Mouse (Mus musculus): ENCODE measurements around the gene Mettl23.
"Not testable (repeated sequence)": the region's sequence is repeated elsewhere in the genome, so short reads cannot be mapped to it uniquely, and the experiment has no call there.

The Mettl23 gene

GRCm38 (mm10) chr11:116847187-116848085, 4.4 kb downstream of the Mettl23 start:
- CTCF ChIA-PET = no interaction called here

DNA sequence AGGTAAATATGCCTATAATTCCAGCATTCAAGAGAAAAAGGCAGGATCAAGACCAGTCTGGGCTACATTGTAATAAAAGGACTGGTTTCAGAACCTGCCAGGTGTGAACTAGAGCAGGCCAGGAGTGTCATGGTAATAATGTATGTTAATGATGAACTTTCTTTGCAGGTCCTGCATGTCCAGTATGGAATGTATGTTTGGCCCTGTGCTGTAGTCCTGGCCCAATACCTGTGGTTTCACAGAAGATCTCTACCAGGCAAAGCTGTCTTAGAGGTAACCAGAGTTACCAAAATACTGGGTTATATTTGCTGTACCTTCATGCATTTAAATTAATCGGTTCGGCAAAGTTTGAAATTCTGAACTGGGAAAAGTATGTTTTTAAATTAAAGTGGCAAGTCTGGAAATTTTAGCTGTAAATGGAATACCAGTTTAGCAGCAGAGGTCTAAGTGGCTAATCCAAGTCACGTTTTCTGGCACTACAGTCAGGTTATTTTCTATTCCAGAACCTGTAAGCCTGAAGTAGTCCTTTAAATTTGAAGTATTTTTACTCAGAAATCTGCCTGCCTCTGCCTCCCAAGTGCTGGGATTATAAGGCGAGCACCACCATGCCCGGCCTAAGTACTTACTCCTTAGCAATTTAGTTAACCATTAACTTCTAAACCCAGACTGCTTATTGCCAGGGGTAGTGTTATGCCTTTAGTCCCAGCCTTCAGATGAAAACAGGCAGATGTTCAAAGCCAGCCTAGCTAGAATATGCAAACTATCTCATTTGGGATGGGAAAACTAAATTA, 5.2 kb downstream of the Mettl23 start:
- CTCF ChIA-PET = no interaction called here

DNA sequence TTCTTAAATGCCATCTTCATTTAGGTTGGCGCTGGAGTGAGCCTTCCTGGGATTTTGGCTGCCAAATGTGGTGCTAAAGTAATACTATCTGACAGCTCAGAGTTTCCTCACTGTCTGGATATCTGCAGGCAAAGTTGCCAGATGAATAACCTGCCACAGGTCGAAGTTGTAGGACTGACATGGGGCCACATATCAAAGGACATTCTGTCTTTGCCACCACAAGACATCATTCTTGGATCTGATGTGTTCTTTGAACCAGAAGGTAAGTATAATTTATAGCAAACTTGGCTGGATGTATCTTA, 5.8 kb downstream of the Mettl23 start:
- CTCF ChIA-PET = not testable (repeated sequence)

DNA sequence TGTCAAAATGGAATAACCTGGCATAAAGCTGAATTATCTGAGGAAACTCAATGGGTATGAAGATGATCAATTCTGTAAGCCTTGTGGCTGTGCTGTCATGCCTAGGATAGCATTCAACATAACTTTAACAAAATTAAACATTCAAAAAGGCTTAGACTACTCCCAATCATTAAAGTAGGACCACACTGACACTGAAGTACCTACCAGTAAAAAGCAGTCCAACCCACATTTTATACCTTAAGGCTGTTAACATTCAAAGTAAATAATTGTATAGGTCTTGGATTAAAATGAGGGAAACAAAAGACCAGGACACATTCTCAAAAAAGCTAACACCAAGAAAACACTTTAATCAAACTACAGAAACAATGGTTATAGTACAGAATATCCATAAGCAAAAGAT, 6.5 kb downstream of the Mettl23 start:
- CTCF ChIA-PET = no interaction called here

GRCm38 (mm10) chr11:116850085-116850484, 7.0 kb downstream of the Mettl23 start:
- CTCF ChIA-PET = no interaction called here

DNA sequence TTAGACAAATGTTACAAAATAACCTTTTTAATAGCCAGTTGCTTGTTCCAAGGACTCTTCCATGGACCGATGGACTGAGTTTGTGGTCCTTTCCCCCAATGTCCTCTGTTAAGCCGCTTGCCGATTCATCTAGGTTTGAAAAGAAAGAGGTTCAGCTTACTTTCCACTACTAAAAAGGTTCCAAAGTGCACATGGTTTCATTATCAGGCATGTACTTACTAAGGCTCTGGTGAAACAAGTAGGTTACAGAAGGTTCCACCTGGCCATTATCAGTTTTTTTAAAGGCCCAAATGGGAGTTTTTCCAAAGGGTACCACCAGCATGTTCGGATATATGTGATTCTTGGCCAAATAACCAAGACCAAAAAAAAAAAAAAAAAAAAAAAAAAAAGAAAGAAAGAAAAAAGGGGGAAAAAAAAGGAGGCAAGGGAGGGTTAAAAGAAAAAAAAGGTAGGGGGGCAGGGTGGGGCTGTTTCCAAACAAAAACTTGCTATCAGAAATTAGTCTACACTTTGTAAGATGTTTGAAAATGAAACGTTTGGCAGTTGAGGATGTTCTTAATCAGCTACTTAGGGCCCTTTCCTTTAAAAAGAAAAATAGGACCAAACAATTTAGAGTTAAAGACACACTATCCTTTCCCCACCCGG, 7.9 kb downstream of the Mettl23 start:
- CTCF ChIA-PET = interaction anchor here (0.6 to 0.7 kb wide), 2 partner anchors 272 to 843 kb away, joined by 3 to 4 read pairs; no protein-coding TSS in a partner anchor

GRCm38 (mm10) chr11:116851576-116852290, 8.7 kb downstream of the Mettl23 start:
- CTCF ChIA-PET = interaction anchor here (0.6 to 1.2 kb wide), 3 partner anchors 8 to 842 kb away, joined by 3 to 4 read pairs (median 3); partner anchors contain the start of genes Jmjd6 and Mettl23

- CTCF ChIA-PET = interaction anchor here (1.2 kb wide), 1 partner anchor 9 kb away, joined by 4 read pairs; the partner anchor contains the start of genes Jmjd6 and Mettl23
Measured at GRCm38 (mm10) chr11:116852291-116852890, 9.3 kb downstream of the Mettl23 start, which contains the start of gene Mfsd11. Gene Mfsd11 (plus strand): TSS chr11:116852440.

DNA sequence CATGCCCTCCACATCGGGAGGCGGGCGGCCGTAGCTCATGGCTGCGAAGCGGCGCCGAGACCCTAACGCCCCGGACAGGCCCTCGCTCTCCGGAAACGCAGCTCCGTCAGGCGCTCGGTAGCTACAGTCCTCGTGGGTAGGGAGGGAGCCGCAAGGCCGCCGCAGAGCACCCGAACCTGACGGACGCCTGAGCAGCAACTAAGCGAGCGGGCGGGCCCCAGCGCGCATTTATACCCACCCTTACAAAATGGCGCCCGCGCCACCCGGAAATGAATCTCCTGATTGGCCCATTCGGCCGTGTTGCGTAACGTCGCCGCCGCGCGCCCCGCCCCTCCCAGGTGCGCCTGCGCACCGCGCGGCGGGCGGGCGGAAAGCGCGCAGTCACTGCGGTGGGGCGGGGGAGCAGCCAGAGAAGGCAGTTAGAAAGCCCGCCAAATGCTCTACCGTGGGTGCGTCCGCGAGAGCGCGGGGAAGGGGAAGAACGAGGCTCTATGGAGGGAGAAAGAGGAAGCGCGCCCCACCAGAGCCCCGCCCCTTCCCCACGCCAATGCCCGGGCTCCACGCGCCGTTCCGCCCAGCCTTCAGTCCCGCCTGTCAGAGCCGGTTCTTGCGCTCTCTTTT, 9.9 kb downstream of the Mettl23 start, which contains the start of gene Srsf2:
TSS of gene Srsf2 (minus strand) at position 204 of the 621 bp plus-strand sequence.
- CTCF ChIA-PET = interaction anchor here (1.2 to 1.3 kb wide), 2 partner anchors 9 to 11 kb away, joined by 3 to 4 read pairs; partner anchors contain the start of genes Jmjd6 and Mettl23

- CTCF ChIA-PET = interaction anchor here (0.6 to 1.3 kb wide), 2 partner anchors 11 to 16 kb away, joined by 3 to 11 read pairs; no protein-coding TSS in a partner anchor
Measured at GRCm38 (mm10) chr11:116853512-116853928, 10.4 kb downstream of the Mettl23 start.

DNA sequence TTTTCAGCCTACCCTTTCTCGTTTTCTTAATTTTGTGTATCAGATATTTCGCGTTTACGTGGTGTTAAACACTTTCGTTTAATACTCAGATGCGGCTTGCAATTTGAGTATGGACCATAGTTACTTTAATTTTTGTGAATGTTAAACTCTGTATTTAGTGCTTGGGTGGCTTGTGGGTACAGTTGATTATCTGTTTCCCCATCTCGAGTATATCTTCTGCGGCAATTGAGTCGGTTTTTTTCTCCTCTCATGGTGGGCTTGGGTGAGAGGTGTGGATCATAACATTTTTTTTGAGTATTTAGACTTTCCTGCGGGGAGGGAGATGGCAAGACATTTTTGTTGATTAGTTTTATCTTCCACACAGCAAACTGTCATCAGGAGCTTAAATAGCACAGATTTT, 11.2 kb downstream of the Mettl23 start:
- CTCF ChIA-PET = interaction anchor here (0.6 to 1.3 kb wide), 2 partner anchors 12 to 15 kb away, joined by 3 to 11 read pairs; no protein-coding TSS in a partner anchor

- CTCF ChIA-PET = no interaction called here
Measured at GRCm38 (mm10) chr11:116857183-116857850, 14.2 kb downstream of the Mettl23 start.

DNA sequence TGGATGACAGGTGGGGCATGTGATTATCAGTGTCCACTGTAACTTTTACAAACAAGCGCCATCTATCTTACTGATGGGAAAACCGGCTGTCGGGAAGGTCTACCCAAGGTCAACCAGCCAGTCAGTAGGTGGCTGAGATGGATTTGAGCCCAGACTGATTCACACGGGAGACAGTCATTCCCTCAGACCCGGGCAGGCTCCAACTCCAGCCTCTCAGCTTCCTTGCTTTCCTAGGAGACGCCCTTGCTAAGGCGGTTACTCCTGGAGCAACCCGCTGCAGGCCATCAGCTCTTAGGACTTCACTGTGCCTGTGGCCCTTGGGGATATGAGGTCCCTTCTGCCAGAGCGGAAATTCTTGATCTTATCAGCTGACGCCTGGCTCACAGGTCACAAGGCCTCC, 21.4 kb downstream of the Mettl23 start:
- CTCF ChIA-PET = no interaction called here

- CTCF ChIA-PET = no interaction called here
Measured at GRCm38 (mm10) chr11:116865945-116866585, 23.0 kb downstream of the Mettl23 start.

DNA sequence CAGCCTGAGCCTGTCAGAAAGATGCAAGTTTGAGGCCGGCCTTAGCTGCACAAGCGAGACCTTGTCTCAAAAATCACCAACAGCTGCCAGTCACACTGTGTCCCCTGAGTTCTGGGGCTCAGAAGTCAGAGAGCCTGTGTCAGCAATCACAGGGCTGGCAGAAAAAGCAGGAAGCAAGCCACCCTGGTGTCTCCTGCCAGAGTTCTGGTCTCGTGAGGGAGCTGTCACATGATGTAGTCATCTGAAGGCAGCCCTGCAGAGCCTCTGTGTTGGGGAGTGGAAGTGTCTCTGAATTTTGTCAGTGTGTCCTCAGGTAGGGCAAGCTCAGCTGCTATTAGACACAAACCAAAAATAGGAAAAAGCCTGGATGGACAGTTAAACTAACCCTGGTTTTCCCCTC, 25.1 kb downstream of the Mettl23 start:
- CTCF ChIA-PET = no interaction called here

DNA sequence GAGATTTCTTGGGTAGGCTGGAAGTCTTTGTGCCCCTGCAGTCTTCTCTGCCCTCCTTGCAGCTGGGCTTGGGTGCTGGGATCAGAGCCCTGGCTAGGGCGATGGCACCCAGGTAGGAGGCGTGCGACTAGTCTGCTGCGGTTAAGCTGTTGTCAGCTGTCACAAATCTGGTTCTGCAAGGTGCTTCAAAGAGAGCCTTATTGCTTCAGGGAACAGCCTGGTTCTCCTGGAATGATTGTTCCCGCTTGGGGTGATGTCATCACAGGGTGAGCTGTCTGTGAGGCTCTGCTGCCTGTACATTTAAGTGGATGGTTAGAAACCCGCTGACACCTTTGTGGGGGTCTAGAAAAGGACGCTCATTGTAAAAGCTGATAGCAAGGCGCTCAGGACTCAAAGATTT, 26.1 kb downstream of the Mettl23 start:
- CTCF ChIA-PET = interaction anchor here (0.6 kb wide), 1 partner anchor 15 kb away, joined by 11 read pairs; no protein-coding TSS in a partner anchor

- CTCF ChIA-PET = interaction anchor here (0.6 kb wide), 1 partner anchor 16 kb away, joined by 11 read pairs; no protein-coding TSS in a partner anchor
Measured at GRCm38 (mm10) chr11:116869641-116870040, 26.6 kb downstream of the Mettl23 start.

DNA sequence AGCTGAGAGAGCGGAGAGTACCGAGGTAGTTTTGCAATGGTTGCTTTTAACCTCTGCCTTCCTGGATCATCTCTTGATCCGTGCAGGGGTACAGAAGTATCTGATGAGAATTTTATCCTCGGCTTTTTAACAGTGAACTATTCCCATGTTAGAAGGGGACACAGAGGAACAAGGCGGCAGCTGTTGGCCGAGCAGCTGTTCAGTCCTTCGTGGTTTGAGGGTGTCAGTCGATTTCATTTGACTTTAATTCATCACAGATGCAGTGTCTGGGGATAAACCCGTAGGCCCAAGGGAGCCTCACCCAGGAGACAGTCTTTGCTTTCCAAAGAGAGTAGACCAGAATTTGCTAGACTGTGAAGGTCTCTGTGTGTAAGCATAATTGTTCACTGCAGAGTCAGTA, 28.5 kb downstream of the Mettl23 start:
- CTCF ChIA-PET = no interaction called here

DNA sequence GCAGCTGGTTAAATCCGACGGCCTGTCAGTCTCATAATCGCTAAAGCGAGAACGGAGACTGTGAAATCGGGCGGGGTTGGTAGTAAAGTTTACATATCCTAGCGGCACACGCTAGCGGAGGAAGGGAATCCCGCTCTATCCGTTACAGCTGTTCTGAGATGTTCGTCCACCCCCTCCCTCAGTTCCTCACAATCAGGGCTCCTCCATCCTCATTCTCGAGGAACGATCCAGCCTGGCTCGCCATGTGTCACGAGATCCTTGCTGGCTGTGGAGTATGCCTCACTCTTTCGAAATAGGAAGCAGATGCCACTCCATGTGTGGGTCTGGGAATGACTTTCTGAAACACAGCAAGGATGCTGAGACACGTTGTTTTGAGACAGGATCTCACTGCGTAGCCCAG, 30.9 kb downstream of the Mettl23 start:
- CTCF ChIA-PET = no interaction called here

Data from spleen, embryonic (tissue).